Mouse (Mus musculus): ENCODE measurements around the gene Nphp1. TPM values are rescaled to one million over a fixed set of nuclear protein-coding genes. Genes with fewer than 3 reads are reported as not detected.

Gene Nphp1
- polyA plus RNA-seq, 1 experiment from 2014 or later = 19.3 TPM

- H3K27ac ChIP-seq (replicated peaks) = no peak overlapping the region
- H3K9ac ChIP-seq (replicated peaks) = no peak overlapping the region
- H3K4me3 ChIP-seq = no peak overlapping the region
- no peaks in the 10 kb centered on the region; the same call in 1 of the 2 replicates for H3K36me3 ChIP-seq
- no peaks in the 10 kb centered on the region for H3K9me3 ChIP-seq
- no peaks in the 10 kb centered on the region for H3K4me1 ChIP-seq
- no peak for ATAC-seq (replicated peaks)
- no peaks in the 10 kb centered on the region for H3K27me3 ChIP-seq
- 92% methylated on average over 9 of the region's 9 CpGs for WGBS
- H3K4me2 ChIP-seq (replicated peaks) = no peak overlapping the region
Observed at GRCm38 (mm10) chr2:127740756-127741519, 47.8 kb downstream of the Nphp1 start.

- WGBS = 82% methylated on average over 3 of the region's 3 CpGs
- no peak overlapping the region for H3K4me3 ChIP-seq
Observed at GRCm38 (mm10) chr2:127737885-127738284, 50.8 kb downstream of the Nphp1 start.

GRCm38 (mm10) chr2:127736631-127737209 lies 52.0 kb downstream of the Nphp1 start:
- Histone ChIP-seq H3K4me1 (no peaks in the 10 kb centered on the region), H3K4me2 (replicated peaks) (no peak overlapping the region), H3K27me3 (no peaks in the 10 kb centered on the region), H3K27ac (replicated peaks) (no peak overlapping the region), H3K4me3 (no peak overlapping the region), H3K9me3 (no peaks in the 10 kb centered on the region), H3K9ac (replicated peaks) (no peak overlapping the region), H3K36me3 (no peaks in the 10 kb centered on the region)
- no peak for ATAC-seq (replicated peaks)
- 84% methylated on average over 6 of the region's 6 CpGs for WGBS

More at GRCm38 (mm10) chr2:127737885-127738284, 50.8 kb downstream of the Nphp1 start:
- no peak for ATAC-seq (replicated peaks)
- H3K27me3 ChIP-seq = no peaks in the 10 kb centered on the region
- H3K4me2 ChIP-seq (replicated peaks) = no peak overlapping the region
- H3K9me3 ChIP-seq = no peaks in the 10 kb centered on the region
- no peak overlapping the region for H3K27ac ChIP-seq (replicated peaks)
- no peaks in the 10 kb centered on the region for H3K4me1 ChIP-seq
- no peaks in the 10 kb centered on the region for H3K36me3 ChIP-seq
- H3K9ac ChIP-seq (replicated peaks) = no peak overlapping the region

DNA sequence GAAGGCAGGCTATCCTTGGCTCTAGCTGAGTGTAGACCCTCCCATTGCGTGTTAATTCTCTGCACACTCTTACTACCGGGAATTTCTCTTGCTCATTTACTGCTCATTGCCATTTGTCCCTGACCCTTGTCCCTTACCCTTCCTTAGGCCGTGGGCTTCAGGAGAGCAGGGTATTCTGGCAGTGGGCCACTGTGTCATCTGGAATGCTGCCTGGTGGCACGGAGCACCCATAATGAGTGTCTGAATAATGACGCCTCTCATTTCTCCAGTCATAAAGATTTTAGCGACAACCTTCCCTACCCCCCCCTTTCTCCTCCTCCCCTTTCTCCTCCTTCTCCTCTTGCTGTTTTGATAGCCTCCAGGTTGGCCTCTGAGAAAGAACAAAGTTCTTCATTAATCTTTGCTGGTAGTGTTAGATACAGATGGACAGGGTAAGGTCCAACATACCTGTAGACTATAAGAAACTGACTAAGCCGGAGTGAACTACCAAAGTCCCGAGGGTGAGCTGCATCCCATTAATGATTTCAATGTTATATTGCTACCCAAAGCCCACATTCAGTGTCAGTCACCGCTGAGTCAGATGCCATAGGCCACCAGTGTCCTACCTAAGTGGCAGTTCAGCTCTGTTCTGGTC lies 53.1 kb downstream of the Nphp1 start:
- Histone ChIP-seq H3K4me3 (no peak overlapping the region), H3K9me3 (no peaks in the 10 kb centered on the region), H3K27me3 (no peaks in the 10 kb centered on the region; the same call in 1 of the 2 replicates), H3K27ac (replicated peaks) (no peak overlapping the region), H3K4me1 (no peaks in the 10 kb centered on the region), H3K9ac (replicated peaks) (no peak overlapping the region), H3K4me2 (replicated peaks) (no peak overlapping the region), H3K36me3 (no peaks in the 10 kb centered on the region)
- ATAC-seq (replicated peaks) = no peak
- WGBS = 71% methylated on average over 9 of the region's 9 CpGs

- Histone ChIP-seq H3K27ac (replicated peaks) (no peak overlapping the region), H3K4me2 (replicated peaks) (no peak overlapping the region), H3K4me1 (no peaks in the 10 kb centered on the region), H3K4me3 (no peak overlapping the region), H3K27me3 (no peaks in the 10 kb centered on the region; the same call in none of the 2 replicates), H3K9me3 (no peaks in the 10 kb centered on the region), H3K9ac (replicated peaks) (no peak overlapping the region), H3K36me3 (no peaks in the 10 kb centered on the region)
- no peak for ATAC-seq (replicated peaks)
- WGBS = 78% methylated on average over 5 of the region's 5 CpGs
Observed at GRCm38 (mm10) chr2:127734889-127735288, 53.8 kb downstream of the Nphp1 start.

DNA sequence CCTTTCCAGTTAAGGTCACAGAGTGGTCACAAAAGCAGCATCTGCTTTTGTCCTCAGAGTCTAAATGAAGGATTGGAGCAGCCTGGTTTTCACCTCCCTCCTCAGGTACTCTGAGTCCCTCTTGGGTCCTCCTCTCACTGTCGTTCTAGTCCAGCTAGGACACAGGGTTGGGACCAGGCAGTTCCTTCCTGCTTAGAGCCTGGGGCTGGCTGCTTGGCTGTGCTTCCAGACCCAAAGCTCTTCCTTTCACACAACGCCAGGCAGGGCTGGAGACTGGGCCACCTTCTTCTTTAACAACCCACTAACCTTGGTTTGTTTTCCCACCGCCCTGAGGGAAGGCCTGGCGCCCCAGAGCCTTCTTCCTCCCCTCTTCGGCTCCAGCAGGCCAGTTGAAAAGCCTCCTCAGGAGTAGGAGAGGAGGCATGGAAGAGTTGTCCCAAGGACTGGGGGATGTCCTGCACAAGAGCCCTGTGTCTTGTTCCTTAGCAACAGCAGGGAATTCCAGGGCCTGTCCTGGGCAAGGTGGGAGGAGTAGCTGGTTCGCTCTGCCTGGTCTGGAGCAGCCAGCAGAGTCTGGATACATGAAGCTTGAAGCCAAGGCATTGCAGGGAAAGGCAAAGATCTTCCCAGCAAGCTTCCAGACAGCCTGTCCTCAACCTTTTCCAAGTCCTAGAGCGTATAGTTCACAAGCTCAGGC lies 58.2 kb downstream of the Nphp1 start:
- no peak overlapping the region for H3K27ac ChIP-seq (replicated peaks)
- H3K9ac ChIP-seq (replicated peaks) = no peak overlapping the region
- 54% methylated on average over 7 of the region's 7 CpGs for WGBS
- H3K4me3 ChIP-seq = no peak overlapping the region
- H3K9me3 ChIP-seq = no peaks in the 10 kb centered on the region
- no peaks in the 10 kb centered on the region for H3K4me1 ChIP-seq
- no peaks in the 10 kb centered on the region; the same call in none of the 2 replicates for H3K27me3 ChIP-seq
- H3K36me3 ChIP-seq = no peaks in the 10 kb centered on the region
- no peak for ATAC-seq (replicated peaks)
- no peak overlapping the region for H3K4me2 ChIP-seq (replicated peaks)

GRCm38 (mm10) chr2:127729671-127730070 lies 59.0 kb downstream of the Nphp1 start, which contains the start of gene Mall:
TSS of gene Mall (minus strand) at chr2:127729932.
- no peak within 1 kb of the TSS for H3K27ac ChIP-seq (replicated peaks)
- 2% methylated on average over 25 of the region's 26 CpGs for WGBS
- H3K9me3 ChIP-seq = no peaks in the 10 kb centered on the region
- ATAC-seq (replicated peaks) = no peak
- H3K9ac ChIP-seq (replicated peaks) = no peak within 1 kb of the TSS
- H3K36me3 ChIP-seq = no peaks in the 10 kb centered on the region
- H3K4me3 ChIP-seq = no peak within 1 kb of the TSS
- peak within 1 kb of the TSS; percentile 19; the same call in 1 of the 2 replicates for H3K4me2 ChIP-seq (replicated peaks)
- H3K4me1 ChIP-seq = no peaks in the 10 kb centered on the region
- H3K27me3 ChIP-seq = no peaks in the 10 kb centered on the region; the same call in none of the 2 replicates

DNA sequence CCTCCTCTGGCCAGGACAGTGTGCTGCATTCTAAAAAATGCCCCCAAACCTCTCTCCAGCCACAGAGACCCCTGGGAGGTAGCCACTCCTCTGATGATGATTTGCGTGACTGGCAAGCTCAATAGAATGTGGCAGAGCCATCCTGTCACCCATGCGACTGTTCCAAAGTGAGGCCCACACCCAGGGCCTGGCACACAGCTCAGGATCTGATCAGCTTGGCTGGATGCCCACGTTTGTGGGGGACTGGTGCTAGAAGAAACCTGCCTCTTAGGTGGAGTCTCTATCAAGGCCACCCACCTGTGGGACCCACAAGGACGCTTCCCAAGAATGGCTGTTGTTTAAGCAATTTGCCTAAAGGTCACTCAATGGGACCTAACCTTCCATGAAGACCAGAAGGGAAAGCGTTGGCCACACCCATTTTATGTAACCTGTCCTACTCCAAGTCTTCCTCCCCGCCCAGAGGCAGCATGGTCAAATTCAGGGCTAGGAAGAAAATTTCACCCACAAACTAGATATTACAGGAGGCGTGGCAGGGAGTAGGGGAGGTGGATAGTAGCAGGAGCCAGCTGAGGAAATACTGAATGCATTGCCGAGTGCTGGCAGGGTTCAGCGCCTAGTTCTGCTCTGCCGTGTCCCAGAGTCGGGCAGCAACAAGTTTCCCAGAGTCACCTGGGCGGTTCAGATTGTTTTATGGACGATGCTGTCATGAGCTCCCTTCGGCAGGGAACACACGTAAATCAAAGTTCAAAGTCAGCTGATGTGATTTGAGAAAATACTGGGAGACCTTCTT lies 59.8 kb downstream of the Nphp1 start:
- WGBS = 41% methylated on average over 15 of the region's 15 CpGs
- Histone ChIP-seq H3K4me3 (no peak overlapping the region), H3K9ac (replicated peaks) (no peak overlapping the region), H3K9me3 (no peaks in the 10 kb centered on the region), H3K4me2 (replicated peaks) (no peak overlapping the region), H3K27ac (replicated peaks) (no peak overlapping the region), H3K27me3 (no peaks in the 10 kb centered on the region; the same call in none of the 2 replicates), H3K4me1 (no peaks in the 10 kb centered on the region), H3K36me3 (no peaks in the 10 kb centered on the region)
- no peak for ATAC-seq (replicated peaks)

DNA sequence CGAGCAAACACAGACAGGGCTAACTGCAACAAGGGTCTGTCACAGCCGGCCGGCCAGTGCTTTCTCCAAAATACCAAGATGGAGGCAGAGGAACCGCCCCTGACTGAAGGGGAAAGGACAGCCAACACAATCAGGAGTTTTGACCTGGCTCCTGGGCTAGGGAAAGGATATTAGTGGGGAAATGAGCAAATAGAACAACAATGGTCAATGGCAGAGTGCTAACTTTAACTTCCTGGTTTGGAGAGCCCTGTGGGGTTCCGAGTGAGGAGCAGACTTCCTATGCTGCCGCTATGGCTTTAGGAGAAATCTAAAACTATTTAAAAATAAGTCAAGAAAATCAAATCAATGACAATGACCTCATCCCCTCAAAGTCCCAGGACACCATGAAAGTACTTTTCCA lies 60.6 kb downstream of the Nphp1 start:
- no peak overlapping the region for H3K4me3 ChIP-seq
- WGBS = 82% methylated on average over 6 of the region's 6 CpGs
- H3K27ac ChIP-seq (replicated peaks) = no peak overlapping the region
- no peak overlapping the region for H3K9ac ChIP-seq (replicated peaks)
- no peaks in the 10 kb centered on the region; the same call in none of the 2 replicates for H3K27me3 ChIP-seq
- H3K9me3 ChIP-seq = no peaks in the 10 kb centered on the region
- H3K4me2 ChIP-seq (replicated peaks) = no peak overlapping the region
- no peaks in the 10 kb centered on the region for H3K36me3 ChIP-seq
- no peak for ATAC-seq (replicated peaks)
- H3K4me1 ChIP-seq = no peaks in the 10 kb centered on the region

DNA sequence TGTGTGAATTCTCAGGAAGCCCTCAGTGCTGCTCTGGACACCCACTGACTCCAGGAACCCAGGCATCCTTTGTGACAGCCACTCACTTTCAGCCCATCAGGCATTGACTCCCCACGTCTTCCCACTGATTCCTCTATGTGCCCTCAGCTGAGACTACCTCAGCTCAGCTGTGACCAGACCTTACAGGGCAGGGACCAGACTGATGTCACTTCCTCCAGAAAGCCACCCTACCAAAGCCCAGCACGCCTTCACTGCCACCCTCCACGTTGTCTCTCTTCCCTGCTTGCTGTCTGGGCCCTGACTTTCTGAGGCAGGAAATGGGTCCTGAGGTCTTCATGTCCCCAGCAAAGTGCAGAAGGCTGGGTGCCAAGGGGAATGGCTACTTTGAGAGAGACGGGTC lies 65.5 kb downstream of the Nphp1 start:
- Histone ChIP-seq H3K27me3 (no peaks in the 10 kb centered on the region), H3K36me3 (no peaks in the 10 kb centered on the region), H3K4me2 (replicated peaks) (no peak overlapping the region), H3K4me1 (no peaks in the 10 kb centered on the region), H3K27ac (replicated peaks) (no peak overlapping the region), H3K9ac (replicated peaks) (no peak overlapping the region), H3K9me3 (no peaks in the 10 kb centered on the region), H3K4me3 (no peak overlapping the region)
- no peak for ATAC-seq (replicated peaks)
- WGBS = 69% methylated on average over 4 of the region's 4 CpGs

GRCm38 (mm10) chr2:127722176-127722892 lies 66.4 kb downstream of the Nphp1 start:
- no peaks in the 10 kb centered on the region for H3K27me3 ChIP-seq
- 0 out of 2 replicates have a peak overlapping the region, but pooled peaks have one; percentile 27 for H3K27ac ChIP-seq (replicated peaks)
- no peaks in the 10 kb centered on the region for H3K4me1 ChIP-seq
- no peak overlapping the region for H3K4me2 ChIP-seq (replicated peaks)
- H3K9ac ChIP-seq (replicated peaks) = no peak overlapping the region
- ATAC-seq (replicated peaks) = no peak
- H3K4me3 ChIP-seq = no peak overlapping the region
- 50% methylated on average over 7 of the region's 7 CpGs for WGBS
- H3K36me3 ChIP-seq = no peaks in the 10 kb centered on the region
- no peaks in the 10 kb centered on the region for H3K9me3 ChIP-seq
